Mouse (Mus musculus): ENCODE measurements at regions not wholly inside any gene's neighbourhood (a gene's known extent, or its start where the extent isn't known, plus 50 kb on each side); places are given as distances from the start of the nearest gene placed in this dataset.

DNA sequence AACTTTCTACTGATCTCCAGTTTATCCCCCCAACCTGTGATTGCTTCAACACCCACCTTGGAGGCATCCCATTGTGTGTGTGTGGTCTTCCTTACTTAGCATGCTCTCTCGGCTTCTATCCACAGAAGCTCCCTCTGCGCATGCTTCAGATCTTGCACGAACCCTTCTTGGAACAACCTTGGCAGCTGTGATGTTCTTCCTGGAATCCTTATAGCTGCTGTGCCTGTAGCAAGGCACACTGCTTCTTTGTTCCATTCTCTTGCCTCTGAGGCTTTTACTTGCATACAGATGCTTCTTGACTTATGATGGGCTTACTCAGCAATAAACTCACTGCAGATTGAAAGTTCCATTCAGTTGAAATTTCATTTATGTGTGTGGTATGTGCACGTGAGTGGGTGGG lies 81.2 kb downstream of the Asb13 start:
- Histone ChIP-seq H3K9me3 (ENCODE audit: control insufficient read depth, low read length) (no peaks in the 10 kb centered on the region), H3K4me2 (ENCODE audit: low read depth, low read length, severe bottlenecking) (no peak overlapping the region), H3K27me3 (ENCODE audit: control insufficient read depth, insufficient read depth, low read length) (no peaks in the 10 kb centered on the region), H3K9ac (ENCODE audit: low read length) (no peak overlapping the region), H3K4me3 (ENCODE audit: low read depth, low read length) (no peak overlapping the region), H3K4me1 (replicated peaks; ENCODE audit: control insufficient read depth, insufficient read depth, low read length) (peaks cover 10% of the 10 kb centered on the region; the same call in 1 of the 2 replicates), H3K27ac (ENCODE audit: low read depth, low read length) (no peak overlapping the region), H3K36me3 (ENCODE audit: control insufficient read depth, insufficient read depth, low read length) (no peaks in the 10 kb centered on the region)
- no peak for DNase-seq (ENCODE audit: low spot score)
- WGBS, result 84% methylated on average over 4 of the region's 4 CpGs
- ATAC-seq (replicated peaks; ENCODE audit: low FRiP score), result no peak

DNA sequence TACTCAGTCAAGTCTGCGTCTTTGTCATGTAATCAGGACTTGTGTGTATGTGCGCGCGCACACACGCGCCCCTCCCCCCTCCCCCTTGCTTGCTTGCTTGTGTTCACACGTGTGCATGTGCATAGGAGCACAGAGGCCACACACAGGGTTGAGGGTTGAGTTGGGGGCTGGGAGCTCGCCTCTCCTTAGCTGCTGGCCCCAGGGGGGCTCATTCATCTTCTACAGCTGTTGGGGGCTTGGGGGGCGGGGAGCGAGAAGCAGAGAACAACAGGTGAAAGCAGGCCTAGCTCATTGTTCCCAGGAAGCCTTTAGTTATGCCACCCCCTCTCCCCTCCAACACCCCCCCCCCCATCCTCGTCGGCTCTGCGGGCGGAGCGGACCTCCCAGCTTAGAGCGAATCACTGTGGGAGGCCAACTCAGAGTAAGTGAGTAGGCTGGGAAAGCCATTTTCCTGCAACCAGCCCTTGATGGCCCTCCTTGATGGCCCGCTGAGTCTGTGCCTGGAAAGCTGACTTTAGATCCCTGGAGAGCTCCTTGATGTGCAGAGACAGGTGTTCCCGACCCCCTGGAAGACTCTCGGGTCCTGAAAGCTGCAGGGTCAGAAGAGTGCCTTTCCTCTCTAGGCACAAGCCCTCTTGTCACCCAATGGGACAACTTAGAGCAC lies 78.8 kb downstream of the Asb13 start:
- DNase-seq (ENCODE audit: low spot score) (peak; percentile 87), ATAC-seq (replicated peaks; ENCODE audit: low FRiP score) (peak; percentile 95)
- H3K27me3 ChIP-seq (ENCODE audit: control insufficient read depth, insufficient read depth, low read length), result no peaks in the 10 kb centered on the region
- no peaks in the 10 kb centered on the region for H3K36me3 ChIP-seq (ENCODE audit: control insufficient read depth, insufficient read depth, low read length)
- H3K4me3 ChIP-seq (ENCODE audit: low read depth, low read length), result 0 out of 2 replicates have a peak overlapping the region, but pooled peaks have one; percentile 7
- H3K27ac ChIP-seq (ENCODE audit: low read depth, low read length), result peak overlapping the region; percentile 25; the same call in 1 of the 2 replicates
- no peaks in the 10 kb centered on the region for H3K9me3 ChIP-seq (ENCODE audit: control insufficient read depth, low read length)
- H3K4me2 ChIP-seq (ENCODE audit: low read depth, low read length, severe bottlenecking), result peak overlapping the region; percentile 48
- peak overlapping the region; percentile 39 for H3K9ac ChIP-seq (ENCODE audit: low read length)
- 3% methylated on average over 19 of the region's 19 CpGs for WGBS
- peaks cover 10% of the 10 kb centered on the region; the same call in 1 of the 2 replicates for H3K4me1 ChIP-seq (replicated peaks; ENCODE audit: control insufficient read depth, insufficient read depth, low read length)

DNA sequence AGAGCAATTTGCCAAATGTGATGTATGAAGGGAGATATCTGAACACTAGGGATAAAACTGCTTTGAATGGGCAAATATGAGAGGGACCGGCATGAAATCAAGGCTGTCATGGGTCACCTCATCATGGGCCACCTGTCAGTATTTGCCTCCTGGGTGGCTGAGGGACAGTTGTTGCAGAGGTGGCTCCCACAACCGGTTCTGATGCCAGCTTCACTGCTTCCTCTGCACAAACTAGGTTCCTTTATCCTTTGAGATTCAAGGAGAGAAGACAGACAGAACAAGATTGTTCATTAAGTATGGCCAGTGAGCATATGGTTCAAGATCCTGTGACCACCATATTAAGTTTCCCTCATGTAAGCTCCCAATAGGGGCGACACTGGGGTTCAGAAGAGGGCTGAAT lies 78.3 kb downstream of the Asb13 start:
- Histone ChIP-seq H3K9ac (ENCODE audit: low read length) (no peak overlapping the region), H3K4me1 (replicated peaks; ENCODE audit: control insufficient read depth, insufficient read depth, low read length) (peaks cover 10% of the 10 kb centered on the region; the same call in 1 of the 2 replicates), H3K4me3 (ENCODE audit: low read depth, low read length) (no peak overlapping the region), H3K27me3 (ENCODE audit: control insufficient read depth, insufficient read depth, low read length) (no peaks in the 10 kb centered on the region), H3K36me3 (ENCODE audit: control insufficient read depth, insufficient read depth, low read length) (no peaks in the 10 kb centered on the region), H3K9me3 (ENCODE audit: control insufficient read depth, low read length) (no peaks in the 10 kb centered on the region), H3K27ac (ENCODE audit: low read depth, low read length) (peak overlapping the region; percentile 25; the same call in 1 of the 2 replicates), H3K4me2 (ENCODE audit: low read depth, low read length, severe bottlenecking) (peak overlapping the region; percentile 48; the same call in 1 of the 2 replicates)
- DNase-seq (ENCODE audit: low spot score) (peak; percentile 47), ATAC-seq (replicated peaks; ENCODE audit: low FRiP score) (no peak)
- WGBS, result 14% methylated on average over 3 of the region's 3 CpGs

DNA sequence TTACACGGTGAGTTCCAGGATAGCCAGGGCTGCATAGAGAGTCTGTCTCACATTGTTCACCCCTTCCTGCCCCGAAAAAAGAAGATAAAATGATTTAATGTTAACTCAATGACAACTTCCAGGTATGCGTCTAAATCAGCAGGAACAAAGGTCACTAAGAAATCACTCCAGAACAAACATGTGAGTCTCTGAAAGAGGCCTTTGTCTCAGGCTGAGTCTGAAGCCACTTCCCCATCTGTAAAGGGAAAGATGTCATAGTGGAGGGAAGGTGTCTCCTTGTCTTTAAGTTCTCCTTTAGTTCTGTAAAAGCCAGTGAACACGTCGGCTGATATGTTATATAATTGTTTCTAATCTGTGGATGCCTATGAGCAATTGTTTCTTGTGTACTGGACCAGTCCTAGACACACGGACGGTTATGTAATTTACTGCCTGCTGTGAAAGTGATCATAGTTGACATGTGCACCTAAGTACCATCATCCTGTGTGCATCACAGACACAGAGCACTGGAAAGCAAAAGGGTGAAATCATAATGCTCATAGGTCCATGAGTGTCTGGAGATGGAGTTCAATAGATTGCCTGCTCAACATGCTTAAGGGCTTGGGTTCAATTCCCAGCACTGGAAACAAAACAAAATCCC lies 76.3 kb downstream of the Asb13 start:
- DNase-seq (ENCODE audit: low spot score) (no peak), ATAC-seq (replicated peaks; ENCODE audit: low FRiP score) (no peak)
- Histone ChIP-seq H3K9me3 (ENCODE audit: control insufficient read depth, low read length) (no peaks in the 10 kb centered on the region), H3K4me3 (ENCODE audit: low read depth, low read length) (no peak overlapping the region), H3K4me2 (ENCODE audit: low read depth, low read length, severe bottlenecking) (no peak overlapping the region), H3K27me3 (ENCODE audit: control insufficient read depth, insufficient read depth, low read length) (no peaks in the 10 kb centered on the region), H3K9ac (ENCODE audit: low read length) (no peak overlapping the region), H3K36me3 (ENCODE audit: control insufficient read depth, insufficient read depth, low read length) (no peaks in the 10 kb centered on the region), H3K4me1 (replicated peaks; ENCODE audit: control insufficient read depth, insufficient read depth, low read length) (peaks cover 10% of the 10 kb centered on the region; the same call in 1 of the 2 replicates), H3K27ac (ENCODE audit: low read depth, low read length) (no peak overlapping the region)
- WGBS, result 77% methylated on average over 7 of the region's 7 CpGs

DNA sequence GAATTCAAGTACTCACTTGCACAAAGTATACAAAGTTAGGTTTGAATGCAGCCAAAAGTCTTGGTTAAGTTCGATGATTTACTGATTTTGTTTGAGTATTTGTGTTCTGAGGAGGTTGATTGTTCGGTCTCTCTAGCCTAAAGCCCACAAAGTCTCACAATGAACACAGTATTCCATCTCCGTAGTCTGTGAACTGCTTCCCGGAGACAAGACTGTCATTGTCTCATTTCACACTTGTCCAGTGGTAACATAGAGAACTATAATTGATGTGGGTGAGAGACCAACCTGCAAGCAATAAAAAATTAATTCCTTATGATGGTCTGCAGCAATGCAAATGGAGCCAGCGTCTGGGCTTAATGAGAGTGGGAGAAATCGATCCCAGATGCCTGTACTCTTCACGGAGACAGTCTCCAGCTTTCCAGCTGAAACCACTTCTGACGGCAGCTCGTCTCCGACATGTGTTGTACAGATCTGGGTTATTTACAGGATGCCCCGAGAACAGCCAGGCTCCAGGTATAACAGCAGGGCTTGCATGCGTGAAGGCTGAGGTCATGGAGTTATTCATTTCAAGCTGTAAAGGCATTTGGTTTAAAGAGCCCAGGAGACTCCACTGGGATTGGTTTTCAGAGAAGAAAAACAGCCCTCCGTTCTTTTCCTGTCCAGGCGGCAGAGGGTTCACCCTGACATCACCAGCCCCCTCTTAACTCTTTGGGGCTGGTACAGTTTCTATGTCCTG lies 75.2 kb downstream of the Asb13 start:
- no peak for ATAC-seq (replicated peaks; ENCODE audit: low FRiP score)
- Histone ChIP-seq H3K36me3 (ENCODE audit: control insufficient read depth, insufficient read depth, low read length) (no peaks in the 10 kb centered on the region), H3K4me1 (replicated peaks; ENCODE audit: control insufficient read depth, insufficient read depth, low read length) (peaks cover 10% of the 10 kb centered on the region; the same call in 1 of the 2 replicates), H3K27me3 (ENCODE audit: control insufficient read depth, insufficient read depth, low read length) (no peaks in the 10 kb centered on the region), H3K4me3 (ENCODE audit: low read depth, low read length) (no peak overlapping the region), H3K9me3 (ENCODE audit: control insufficient read depth, low read length) (no peaks in the 10 kb centered on the region), H3K4me2 (ENCODE audit: low read depth, low read length, severe bottlenecking) (no peak overlapping the region), H3K27ac (ENCODE audit: low read depth, low read length) (no peak overlapping the region), H3K9ac (ENCODE audit: low read length) (no peak overlapping the region)
- WGBS, result 70% methylated on average over 14 of the region's 14 CpGs
- peak; percentile 51 for DNase-seq (ENCODE audit: low spot score)

Data from forebrain, embryonic 11.5 days (tissue).